Mouse (Mus musculus): ENCODE results near the gene 2610301B20Rik. TPM values are rescaled to one million over a fixed set of nuclear protein-coding genes. Genes with fewer than 3 reads are reported as not detected.

Gene 2610301B20Rik
- total RNA-seq, 2 experiments from 2014 or later, result 36.4 to 36.8 TPM

Small RNA genes within 50 kb of the gene (microRNA-seq; reads per million reads assigned to microRNA genes)
- gene Mir3471-1, result 0 reads per million in 2 experiments
- gene n-TSaga9, result 8.1 to 12.7 reads per million in 2 experiments

All from layer of hippocampus, adult 18-20 months (tissue).